Mouse (Mus musculus): Measurements from ENCODE around the gene Ttpal. TPM values are rescaled to one million over a fixed set of nuclear protein-coding genes. Genes with fewer than 3 reads are reported as not detected.

Ttpal gene
- polyA plus RNA-seq, 1 experiment from 2014 or later: 37.3 TPM

GRCm38 (mm10) chr2:163583226-163584087 lies 18.7 kb upstream of the Ttpal start:
- TF ChIP-seq CTCF (IDR thresholded peaks at IDR 0.05; ENCODE audit: low read depth): no peak
- ATAC-seq (ENCODE audit: insufficient read depth) (no peak), DNase-seq (peak; percentile 32)
- H3K9ac ChIP-seq: no peak overlapping the region
- H3K27me3 ChIP-seq (ENCODE audit: insufficient read depth, low read length): no peaks in the 10 kb centered on the region
- no peaks in the 10 kb centered on the region for H3K9me3 ChIP-seq (ENCODE audit: low read depth, low read length)
- H3K27ac ChIP-seq (ENCODE audit: low read depth): no peak overlapping the region
- no peaks in the 10 kb centered on the region for H3K4me1 ChIP-seq (ENCODE audit: insufficient read depth)
- 76% methylated on average over 10 of the region's 10 CpGs for WGBS
- no peak overlapping the region for H3K4me2 ChIP-seq
- H3K4me3 ChIP-seq (ENCODE audit: low read depth, low read length): no peak overlapping the region
- H3K36me3 ChIP-seq (ENCODE audit: insufficient read depth): no peaks in the 10 kb centered on the region

DNA sequence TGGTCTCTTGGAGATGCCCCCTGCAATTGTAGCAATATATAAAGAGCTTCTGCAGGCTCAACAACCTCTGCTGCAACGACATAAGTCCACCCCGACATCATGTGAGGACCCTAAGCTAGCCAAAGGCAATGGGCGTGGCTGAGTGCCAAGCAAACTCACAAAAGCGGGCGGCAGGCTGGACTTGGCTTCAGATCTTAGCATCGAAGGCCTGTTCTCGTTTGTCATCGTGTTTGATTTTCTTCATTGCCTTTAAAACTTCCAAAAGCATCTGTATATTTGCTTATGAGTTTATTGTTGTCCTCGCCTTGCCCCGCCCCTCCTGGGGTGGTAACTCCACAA lies 18.1 kb upstream of the Ttpal start:
- Histone ChIP-seq H3K36me3 (ENCODE audit: insufficient read depth) (no peaks in the 10 kb centered on the region), H3K9me3 (ENCODE audit: low read depth, low read length) (no peaks in the 10 kb centered on the region), H3K27ac (ENCODE audit: low read depth) (no peak overlapping the region), H3K4me1 (ENCODE audit: insufficient read depth) (no peaks in the 10 kb centered on the region), H3K4me3 (ENCODE audit: low read depth, low read length) (no peak overlapping the region), H3K9ac (no peak overlapping the region), H3K4me2 (no peak overlapping the region), H3K27me3 (ENCODE audit: insufficient read depth, low read length) (no peaks in the 10 kb centered on the region)
- TF ChIP-seq CTCF (IDR thresholded peaks at IDR 0.05; ENCODE audit: low read depth): no peak
- WGBS: 76% methylated on average over 10 of the region's 10 CpGs
- peak; percentile 36 for DNase-seq
- ATAC-seq (ENCODE audit: insufficient read depth): no peak

DNA sequence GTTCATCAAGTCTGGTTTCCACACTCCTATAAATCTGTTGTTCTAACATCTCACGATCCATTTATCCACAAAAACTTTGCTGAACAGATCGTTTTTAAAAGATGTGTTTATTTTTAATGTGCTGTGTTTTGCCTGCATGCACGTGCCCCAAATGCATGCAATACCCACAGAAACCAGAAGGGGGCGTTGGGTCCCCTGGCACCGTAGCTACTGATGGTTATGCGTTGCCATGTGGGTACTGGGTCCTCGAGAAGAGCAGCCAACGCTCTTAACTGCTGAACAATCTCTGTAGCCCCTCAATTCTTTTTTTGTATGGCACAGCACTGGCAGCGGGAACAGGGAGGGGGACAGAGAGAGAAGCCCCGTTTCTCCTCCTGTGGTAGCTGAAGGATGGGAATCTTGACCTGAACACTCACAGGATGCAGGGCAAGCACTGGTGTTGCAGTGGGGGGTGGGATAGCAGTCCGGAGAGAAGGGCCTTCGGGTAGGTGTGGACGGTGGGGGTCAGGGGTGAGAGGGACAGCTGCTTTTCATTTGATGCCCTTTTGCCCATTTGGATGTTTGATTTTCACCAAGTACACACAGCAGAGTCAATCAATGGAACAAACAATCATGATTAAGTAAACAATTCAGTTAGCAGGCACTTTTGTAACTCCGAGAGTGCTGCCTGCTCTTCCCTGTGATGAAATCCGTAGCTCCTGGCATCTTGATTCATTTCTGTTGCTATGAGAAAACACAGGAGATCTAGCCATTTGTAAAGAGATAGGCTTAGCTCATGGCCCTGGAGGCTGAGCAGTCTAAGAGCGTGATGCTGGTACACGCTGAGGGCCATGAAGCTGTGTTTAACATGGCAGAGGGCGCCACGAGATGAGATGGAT lies 15.5 kb upstream of the Ttpal start:
- no peak overlapping the region for H3K4me2 ChIP-seq
- H3K9me3 ChIP-seq (ENCODE audit: low read depth, low read length): no peaks in the 10 kb centered on the region
- DNase-seq (peak; percentile 68), ATAC-seq (ENCODE audit: insufficient read depth) (no peak)
- WGBS: 34% methylated on average over 19 of the region's 19 CpGs
- H3K27ac ChIP-seq (ENCODE audit: low read depth): no peak overlapping the region
- no peak overlapping the region for H3K4me3 ChIP-seq (ENCODE audit: low read depth, low read length)
- H3K9ac ChIP-seq: no peak overlapping the region
- no peaks in the 10 kb centered on the region for H3K36me3 ChIP-seq (ENCODE audit: insufficient read depth)
- TF ChIP-seq CTCF (IDR thresholded peaks at IDR 0.05; ENCODE audit: low read depth): peak; percentile 85
- H3K27me3 ChIP-seq (ENCODE audit: insufficient read depth, low read length): no peaks in the 10 kb centered on the region
- H3K4me1 ChIP-seq (ENCODE audit: insufficient read depth): no peaks in the 10 kb centered on the region

DNA sequence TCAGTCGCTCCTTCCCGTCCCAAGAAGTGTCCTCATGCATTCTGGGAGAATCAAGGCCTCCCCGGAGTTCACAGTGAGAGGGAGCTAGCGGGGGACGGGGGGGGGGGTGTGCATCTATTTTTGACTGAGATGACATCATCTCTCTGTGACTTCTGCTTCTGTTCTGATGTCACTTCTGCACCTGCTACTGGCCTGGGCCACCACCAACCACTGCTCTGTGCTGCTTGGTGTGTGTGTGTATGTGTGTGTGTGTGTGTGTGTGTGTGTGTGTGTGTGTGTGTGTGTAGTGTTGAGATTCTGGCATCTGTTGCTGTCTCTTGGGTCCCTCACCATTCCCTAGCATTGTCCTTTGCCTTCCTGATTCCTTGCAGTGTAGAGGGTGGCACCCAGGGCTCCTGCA lies 14.6 kb upstream of the Ttpal start:
- Histone ChIP-seq H3K27me3 (ENCODE audit: insufficient read depth, low read length) (no peaks in the 10 kb centered on the region), H3K4me3 (ENCODE audit: low read depth, low read length) (no peak overlapping the region), H3K4me1 (ENCODE audit: insufficient read depth) (no peaks in the 10 kb centered on the region), H3K9ac (no peak overlapping the region), H3K4me2 (no peak overlapping the region), H3K27ac (ENCODE audit: low read depth) (no peak overlapping the region), H3K36me3 (ENCODE audit: insufficient read depth) (no peaks in the 10 kb centered on the region), H3K9me3 (ENCODE audit: low read depth, low read length) (no peaks in the 10 kb centered on the region)
- DNase-seq: no peak
- TF ChIP-seq CTCF (IDR thresholded peaks at IDR 0.05; ENCODE audit: low read depth): no peak
- 61% methylated on average over 5 of the region's 5 CpGs for WGBS
- ATAC-seq (ENCODE audit: insufficient read depth): no peak

DNA sequence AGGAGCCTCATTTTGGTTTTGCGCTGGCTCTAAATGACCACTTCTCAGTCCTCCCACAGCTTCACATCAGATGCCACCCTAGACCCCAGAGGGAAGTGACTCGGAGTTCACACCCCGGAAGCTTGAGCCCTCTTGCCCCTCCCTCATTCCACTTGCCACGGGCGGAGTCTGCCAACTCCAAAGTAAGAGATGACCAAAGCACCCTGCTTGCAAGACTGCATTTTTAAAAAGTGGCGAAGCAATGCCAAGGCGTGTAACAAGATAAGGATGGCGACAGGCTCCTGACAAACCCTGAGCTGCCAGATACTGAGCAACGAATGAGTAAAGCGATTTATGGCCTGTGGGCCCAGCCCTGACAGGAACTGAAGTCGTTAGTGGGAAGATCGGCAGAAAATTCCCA lies 11.9 kb upstream of the Ttpal start:
- WGBS: 58% methylated on average over 12 of the region's 12 CpGs
- H3K4me1 ChIP-seq (ENCODE audit: insufficient read depth): no peaks in the 10 kb centered on the region
- no peaks in the 10 kb centered on the region for H3K36me3 ChIP-seq (ENCODE audit: insufficient read depth)
- H3K9me3 ChIP-seq (ENCODE audit: low read depth, low read length): no peaks in the 10 kb centered on the region
- TF ChIP-seq CTCF (IDR thresholded peaks at IDR 0.05; ENCODE audit: low read depth): no peak
- no peak overlapping the region for H3K27ac ChIP-seq (ENCODE audit: low read depth)
- no peaks in the 10 kb centered on the region for H3K27me3 ChIP-seq (ENCODE audit: insufficient read depth, low read length)
- no peak overlapping the region for H3K9ac ChIP-seq
- no peak overlapping the region for H3K4me2 ChIP-seq
- H3K4me3 ChIP-seq (ENCODE audit: low read depth, low read length): no peak overlapping the region
- no peak for DNase-seq
- no peak for ATAC-seq (ENCODE audit: insufficient read depth)

DNA sequence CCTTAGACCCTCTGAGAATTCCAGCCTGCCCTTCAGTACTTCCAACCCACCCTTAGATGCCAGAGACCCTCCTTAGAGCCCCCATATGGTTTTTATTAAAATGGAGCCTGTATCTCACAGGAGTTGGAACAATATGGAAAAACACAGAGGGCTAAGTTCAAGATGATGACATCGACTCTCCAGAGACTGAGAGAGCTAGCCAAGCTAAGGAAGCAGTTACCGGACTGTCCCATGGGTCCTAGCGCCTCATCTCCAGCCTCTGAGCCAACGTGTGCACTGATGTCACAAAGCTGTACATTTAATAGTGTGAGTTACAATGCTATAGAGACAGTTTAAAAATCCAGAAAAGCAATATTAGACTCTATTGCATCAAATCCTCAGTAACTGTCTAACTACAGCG lies 11.1 kb upstream of the Ttpal start:
- H3K4me3 ChIP-seq (ENCODE audit: low read depth, low read length): no peak overlapping the region
- WGBS: 59% methylated on average over 5 of the region's 5 CpGs
- no peak for ATAC-seq (ENCODE audit: insufficient read depth)
- H3K27ac ChIP-seq (ENCODE audit: low read depth): no peak overlapping the region
- peak; percentile 34 for DNase-seq
- no peak overlapping the region for H3K9ac ChIP-seq
- TF ChIP-seq CTCF (IDR thresholded peaks at IDR 0.05; ENCODE audit: low read depth): no peak
- no peak overlapping the region for H3K4me2 ChIP-seq
- H3K27me3 ChIP-seq (ENCODE audit: insufficient read depth, low read length): no peaks in the 10 kb centered on the region
- H3K9me3 ChIP-seq (ENCODE audit: low read depth, low read length): no peaks in the 10 kb centered on the region
- no peaks in the 10 kb centered on the region for H3K36me3 ChIP-seq (ENCODE audit: insufficient read depth)
- H3K4me1 ChIP-seq (ENCODE audit: insufficient read depth): no peaks in the 10 kb centered on the region

DNA sequence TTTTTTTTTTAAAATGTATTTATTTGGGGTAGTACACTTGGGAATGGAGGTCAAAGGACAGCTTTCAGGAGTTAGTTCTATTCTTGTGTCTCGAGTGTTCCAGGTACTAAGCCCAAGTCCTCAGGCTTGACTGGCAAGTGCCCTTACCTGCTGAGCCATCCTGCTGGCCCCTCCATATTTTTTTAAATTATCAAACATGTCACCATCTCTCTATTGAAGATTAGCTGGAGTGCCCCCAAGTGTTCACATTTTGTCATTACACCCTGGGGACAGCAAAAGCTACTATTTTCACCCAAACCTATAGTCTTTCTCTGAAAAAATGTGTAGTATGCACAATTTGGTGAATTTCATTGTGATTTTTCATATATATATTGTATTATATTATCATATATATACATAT lies 10.0 kb upstream of the Ttpal start:
- WGBS: 72% methylated on average over 1 of the region's 1 CpGs
- Histone ChIP-seq H3K4me2 (no peak overlapping the region), H3K9ac (no peak overlapping the region), H3K4me3 (ENCODE audit: low read depth, low read length) (no peak overlapping the region), H3K27ac (ENCODE audit: low read depth) (no peak overlapping the region), H3K36me3 (ENCODE audit: insufficient read depth) (no peaks in the 10 kb centered on the region), H3K27me3 (ENCODE audit: insufficient read depth, low read length) (no peaks in the 10 kb centered on the region), H3K4me1 (ENCODE audit: insufficient read depth) (peaks cover 7% of the 10 kb centered on the region; the same call in 1 of the 2 replicates), H3K9me3 (ENCODE audit: low read depth, low read length) (no peaks in the 10 kb centered on the region)
- DNase-seq (peak; percentile 59), ATAC-seq (ENCODE audit: insufficient read depth) (no peak)
- TF ChIP-seq CTCF (IDR thresholded peaks at IDR 0.05; ENCODE audit: low read depth): 0 out of 2 replicates have a peak, but pooled peaks have one; percentile 41

Measured in lung, embryonic 14.5 days (tissue).